Mouse (Mus musculus) spleen, postnatal 4 days (tissue): Measurements from ENCODE around the gene Gm10318.

ENCODE experiments used
- DNase-seq, 2 experiments: peaks; one replicate each; pipeline ENCODE4 v3.0.0; 2022; ENCODE audit warnings: low spot score in 2 of 2

Gene Gm10318

DNA sequence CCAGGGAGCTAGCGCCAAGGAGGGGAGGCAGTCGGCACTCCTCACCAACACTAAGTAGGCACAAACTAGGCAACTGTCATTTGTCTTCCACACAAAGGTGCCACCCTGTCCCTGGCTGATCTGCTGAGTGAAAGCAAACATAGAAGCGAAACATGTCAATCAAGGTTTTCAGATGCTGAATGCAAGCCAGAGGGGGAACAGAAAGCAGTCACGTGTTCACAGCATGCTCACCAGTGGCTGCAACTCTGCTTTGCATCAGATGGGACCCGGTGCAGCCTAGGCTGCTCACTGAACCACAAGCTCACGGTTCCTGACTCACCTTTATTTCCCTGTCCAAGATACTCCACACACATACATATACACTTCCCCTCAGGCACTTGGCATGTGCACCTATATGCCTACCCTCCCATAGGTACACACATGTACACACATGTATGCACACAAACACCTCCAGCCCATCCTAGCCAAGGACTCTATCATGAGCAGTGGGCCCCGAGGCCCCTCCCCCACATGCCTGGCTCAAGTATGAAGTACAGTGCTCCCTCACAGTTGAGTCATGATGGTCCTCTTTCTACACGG lies 38.4 kb downstream of the Gm10318 start:
- no peak for DNase-seq

DNA sequence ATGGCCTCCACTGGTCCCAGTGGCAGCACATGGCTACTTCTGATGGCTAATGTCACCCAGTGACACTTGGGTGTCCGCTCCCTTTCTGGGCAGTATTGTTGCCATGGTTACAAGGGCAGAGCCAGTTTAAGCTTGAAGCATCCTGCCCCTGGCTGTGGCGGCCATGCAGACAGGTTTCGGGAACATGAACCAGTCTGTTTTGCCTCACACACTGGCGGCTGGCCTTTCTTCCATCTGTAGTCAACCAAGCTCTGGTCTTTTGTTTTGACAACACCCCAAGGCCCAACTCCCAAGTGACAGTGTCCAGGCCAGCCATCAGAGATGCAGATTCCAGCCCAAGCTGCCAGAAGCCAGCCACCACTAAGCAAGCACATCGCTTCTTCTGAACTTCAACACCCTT lies 42.9 kb downstream of the Gm10318 start:
- no peak for DNase-seq

DNA sequence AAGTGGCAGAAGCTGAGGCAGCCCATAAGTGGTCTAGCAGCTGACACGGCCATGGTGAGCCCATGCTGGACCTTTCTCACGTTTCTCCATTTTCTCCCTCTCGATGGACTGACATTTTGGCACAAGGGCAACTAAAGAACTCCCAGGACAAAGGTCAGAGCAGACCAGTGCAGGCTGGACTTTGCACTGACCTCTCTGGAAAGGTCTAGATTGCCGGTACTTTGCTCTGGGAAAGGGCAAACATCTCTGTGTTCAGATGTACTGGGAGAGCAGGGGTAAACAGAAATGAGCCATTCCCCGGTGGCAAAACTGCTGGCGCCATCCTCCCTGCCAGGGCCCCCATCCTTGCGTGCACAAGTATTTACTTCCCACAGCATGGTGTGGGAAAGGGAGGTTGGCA lies 47.5 kb downstream of the Gm10318 start:
- no peak for DNase-seq

DNA sequence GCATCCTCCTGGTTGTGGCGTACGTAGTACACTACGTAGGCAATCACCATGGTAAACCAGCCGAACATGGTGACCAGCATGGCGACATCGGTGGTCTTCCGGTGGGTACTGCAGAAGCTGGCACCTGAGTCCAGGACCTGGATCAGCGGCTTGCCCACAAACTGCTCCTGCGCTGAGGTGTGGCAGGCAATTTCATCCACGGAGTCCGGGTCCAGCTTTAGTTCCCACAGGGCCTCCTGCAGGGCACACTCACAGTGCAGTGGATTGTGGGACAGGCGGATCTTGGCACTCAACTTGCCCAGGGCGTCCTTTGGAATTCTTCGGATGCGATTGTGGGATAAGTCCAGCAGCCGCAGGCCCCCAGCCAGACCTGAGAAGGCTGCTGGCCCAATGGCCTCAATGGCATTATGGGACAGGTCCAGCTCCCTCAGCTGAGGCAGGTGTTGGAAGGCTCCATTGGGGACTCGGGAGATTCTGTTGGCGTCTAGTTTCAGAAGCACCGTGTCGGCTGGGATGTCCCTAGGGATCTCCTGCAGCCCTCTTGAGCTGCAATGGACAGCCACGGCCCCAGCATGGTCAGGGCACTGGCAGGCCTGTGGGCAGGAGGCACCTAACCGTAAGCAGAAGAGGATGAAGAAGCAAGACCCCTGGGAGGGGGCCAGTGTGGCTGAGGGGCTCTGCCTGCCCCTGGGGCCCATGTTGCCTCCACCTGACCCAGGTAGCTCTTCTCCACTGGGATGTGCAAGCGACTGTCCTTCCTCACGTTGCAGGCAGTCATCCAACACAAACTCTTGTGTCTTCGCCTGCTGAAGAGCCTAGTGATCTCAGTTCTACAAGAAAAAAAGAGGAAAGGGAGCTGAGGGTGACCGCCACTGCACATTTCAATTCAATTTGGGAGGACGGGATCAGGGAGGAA lies 48.5 kb downstream of the Gm10318 start:
- DNase-seq, result no peak

DNA sequence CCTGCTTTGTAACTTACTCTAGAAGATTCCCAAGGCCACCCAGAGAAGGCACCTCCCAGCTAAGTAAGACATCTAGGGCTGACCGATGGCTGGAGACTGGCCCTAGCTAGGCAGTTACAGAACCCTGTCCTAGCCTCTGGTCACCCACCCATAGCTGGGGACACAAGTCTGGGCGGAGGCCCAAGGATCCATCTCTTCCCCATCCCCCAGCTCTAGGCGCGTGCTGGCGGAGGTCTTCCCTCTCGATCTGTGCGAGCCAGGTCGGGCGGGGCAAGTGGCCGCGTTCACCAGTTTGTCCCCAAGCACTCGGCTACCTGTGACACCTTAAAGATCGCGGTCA lies 49.2 kb downstream of the Gm10318 start:
- DNase-seq, result no peak

DNA sequence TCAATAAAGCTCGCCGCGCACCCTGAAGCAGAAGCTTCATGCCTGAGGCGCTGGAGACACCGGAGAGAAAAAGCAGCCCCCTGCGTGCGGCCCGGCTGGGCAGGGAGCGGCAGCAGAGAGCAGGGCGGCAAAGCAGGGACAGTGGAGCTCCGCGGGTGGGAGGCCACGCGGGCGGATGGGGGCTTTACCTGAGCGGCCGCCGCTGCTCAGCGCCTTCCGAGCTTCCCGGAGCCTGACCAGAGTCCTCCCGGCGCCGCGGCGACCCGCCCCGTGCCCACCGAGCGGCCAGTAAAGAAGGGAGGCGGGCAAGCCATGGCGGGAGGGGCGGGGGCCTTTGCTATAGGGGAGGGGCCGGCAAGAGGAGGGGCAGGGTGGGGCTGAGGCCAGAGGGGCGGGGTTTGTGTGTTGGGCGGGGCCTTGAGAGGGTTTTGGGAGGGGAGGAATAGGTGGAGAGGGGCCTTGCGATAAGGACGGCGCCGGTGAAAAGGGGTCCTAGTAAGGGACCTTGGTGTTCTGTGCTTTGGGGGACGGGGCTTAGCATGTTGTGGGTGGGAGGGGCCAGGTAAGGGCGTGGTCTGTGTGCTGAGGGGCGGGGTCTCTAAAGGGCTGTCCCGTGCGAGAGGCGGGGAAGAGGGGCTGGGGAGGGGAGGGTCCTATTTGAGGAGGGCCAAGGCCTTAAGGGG lies 49.7 kb downstream of the Gm10318 start, which contains the start of gene Lrrc3:
Lrrc3 (minus strand) TSS at position 326 of the 683 bp plus-strand sequence.
- DNase-seq, result peak; percentile 18 to 68

DNA sequence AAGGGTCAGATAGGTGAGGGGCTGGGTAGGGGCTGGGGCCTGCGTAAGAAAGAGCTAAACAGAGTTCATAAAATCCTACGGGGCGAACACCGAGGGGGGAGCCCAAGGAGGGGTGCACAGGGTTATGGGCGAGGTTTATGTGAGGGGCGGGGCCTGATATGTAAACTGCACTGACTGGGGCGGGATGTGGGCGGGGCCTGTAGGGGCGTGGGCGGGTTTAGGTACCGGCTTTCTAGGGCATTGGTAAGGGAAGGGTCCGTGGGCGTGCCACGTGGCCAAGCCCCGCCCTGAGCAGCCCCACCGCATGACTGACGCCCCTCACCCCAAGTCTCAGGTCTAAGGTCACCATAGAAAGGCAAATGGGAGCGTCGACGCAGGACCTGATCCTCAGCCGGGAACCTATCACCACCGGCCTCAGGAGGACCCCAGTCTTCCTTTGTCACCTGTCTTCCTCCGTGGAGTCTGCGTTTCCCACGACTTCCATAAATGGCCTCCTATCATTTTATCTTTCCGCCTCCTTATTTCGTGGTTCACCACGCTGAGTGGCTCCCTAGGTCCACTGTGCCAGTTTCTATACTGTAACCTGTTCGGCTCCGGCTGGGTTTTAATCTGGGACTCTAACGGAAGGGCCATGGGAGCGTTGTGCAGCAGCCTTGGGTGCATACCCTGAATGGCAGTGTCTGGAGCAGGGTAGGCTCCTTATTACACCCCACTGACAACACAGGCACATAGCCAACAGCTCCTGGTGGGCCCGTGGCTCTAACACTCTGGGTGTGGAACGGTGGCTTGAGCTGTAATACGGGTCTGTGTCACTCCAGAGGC lies 50.4 kb downstream of the Gm10318 start:
- DNase-seq, result no peak
